Mouse (Mus musculus) heart, adult 11 months (tissue): ENCODE results near the gene Dusp11.
"Not testable (repeated sequence)": the region's sequence is repeated elsewhere in the genome, so short reads cannot be mapped to it uniquely, and the experiment has no call there.

ENCODE experiments used
- DNase-seq: peaks from one replicate; pipeline ENCODE4 v3.0.0; 2022

The Dusp11 gene

DNA sequence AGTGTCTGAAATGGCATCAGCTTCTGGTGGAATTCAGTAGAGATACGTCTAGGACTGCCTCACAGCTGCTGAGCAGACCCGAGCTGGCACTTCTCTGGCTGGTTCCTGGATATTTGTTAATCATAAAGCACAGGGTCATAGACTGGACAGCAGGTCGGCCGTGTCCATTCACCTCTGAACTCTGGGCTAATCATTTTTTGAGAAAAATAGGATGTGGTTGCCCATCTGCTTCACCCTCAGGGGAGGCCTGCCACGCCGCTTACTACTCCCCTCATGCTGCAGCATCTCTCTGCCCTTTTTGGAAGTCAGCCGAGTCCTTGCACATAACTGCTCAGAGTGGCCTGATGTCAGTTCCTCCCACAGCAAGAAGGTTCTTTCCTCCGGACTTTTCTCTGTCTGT, 27.4 kb downstream of the Dusp11 start:
- DNase-seq, result peak; percentile 68

DNA sequence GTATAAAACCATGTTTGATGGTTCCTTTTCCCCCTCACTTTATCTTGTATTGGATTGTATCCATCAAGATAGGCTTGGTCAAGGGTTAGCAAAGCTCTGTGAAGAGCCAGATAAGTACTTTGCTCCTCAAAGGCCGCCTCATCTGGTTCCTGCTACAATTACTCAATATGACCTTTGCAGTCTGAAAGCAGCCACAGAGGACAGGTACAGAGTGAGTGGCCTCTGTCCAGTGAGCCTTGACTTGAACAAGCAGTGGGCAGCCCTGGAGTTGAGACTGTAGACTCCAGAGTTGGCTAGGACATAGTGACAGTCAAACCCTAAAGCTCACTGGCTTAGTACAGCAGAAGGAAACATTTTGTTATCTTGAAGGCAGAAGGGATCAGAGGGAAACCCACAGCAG, 32.2 kb downstream of the Dusp11 start:
- DNase-seq, result peak; percentile 64

DNA sequence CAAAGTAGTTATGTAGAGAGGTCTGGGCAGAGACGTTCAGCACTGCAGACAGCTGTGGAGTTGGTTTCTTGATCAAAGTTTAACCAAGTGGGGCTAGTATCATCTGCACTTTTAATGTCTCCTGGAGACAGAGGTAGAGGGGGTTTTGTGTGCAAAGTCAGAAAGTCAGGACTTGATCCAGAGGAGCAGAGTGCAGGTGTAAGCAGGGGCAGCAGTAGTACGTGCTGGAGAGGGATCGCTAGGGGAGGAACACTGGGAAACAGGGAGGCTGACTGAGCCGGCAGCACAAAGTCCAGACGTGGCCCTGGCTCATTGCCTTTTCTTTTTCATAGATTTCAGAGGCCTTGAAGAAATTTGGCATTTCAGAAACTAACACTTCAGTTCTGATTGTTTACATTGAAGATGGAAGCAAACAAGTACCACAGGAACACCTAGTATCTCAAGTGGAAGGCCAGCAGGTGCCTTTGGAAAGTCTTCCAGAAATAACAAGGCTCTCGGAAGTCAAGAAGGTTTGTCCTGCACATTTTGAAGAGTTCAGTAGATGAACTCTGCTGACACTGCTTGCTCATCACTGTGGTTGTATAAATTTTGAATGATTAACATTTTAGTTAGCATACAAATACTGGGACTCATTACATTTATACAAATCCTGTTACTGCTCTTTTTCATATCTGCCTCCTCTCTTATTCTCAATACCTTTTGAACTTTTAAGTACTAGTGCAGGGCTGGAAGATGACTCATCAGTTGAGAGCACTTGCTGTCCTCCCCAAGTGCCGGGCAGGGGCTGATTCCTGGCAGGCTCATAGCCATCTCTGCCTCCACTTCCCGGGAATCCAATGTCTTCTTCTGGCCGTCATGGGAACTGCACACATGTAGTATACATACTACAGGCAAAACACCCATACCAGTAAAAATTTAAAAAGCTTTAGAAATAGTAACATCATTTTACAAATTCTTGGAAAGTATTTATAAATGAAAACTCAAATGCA, 33.7 kb downstream of the Dusp11 start:
- peak; percentile 59 for DNase-seq

DNA sequence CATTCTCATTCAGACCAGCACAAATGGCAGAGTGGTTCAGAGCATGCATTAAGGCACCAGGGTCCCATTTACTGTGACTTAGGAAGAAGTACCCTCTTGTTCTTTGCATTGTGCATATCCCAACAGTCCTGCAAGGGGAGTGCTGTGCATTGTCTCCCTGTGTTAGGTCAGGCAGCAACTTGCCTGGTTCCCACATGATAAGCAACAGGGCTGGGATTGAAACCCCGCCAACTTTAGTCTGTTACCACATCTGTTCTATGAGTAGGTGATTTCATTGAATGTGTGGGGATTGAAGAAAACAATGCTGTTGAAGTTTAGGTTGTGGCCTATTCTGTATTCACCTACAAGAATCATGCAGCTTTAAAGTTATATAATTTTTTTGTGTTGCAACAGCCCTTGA, 34.8 kb downstream of the Dusp11 start:
- peak; percentile 60 for DNase-seq

DNA sequence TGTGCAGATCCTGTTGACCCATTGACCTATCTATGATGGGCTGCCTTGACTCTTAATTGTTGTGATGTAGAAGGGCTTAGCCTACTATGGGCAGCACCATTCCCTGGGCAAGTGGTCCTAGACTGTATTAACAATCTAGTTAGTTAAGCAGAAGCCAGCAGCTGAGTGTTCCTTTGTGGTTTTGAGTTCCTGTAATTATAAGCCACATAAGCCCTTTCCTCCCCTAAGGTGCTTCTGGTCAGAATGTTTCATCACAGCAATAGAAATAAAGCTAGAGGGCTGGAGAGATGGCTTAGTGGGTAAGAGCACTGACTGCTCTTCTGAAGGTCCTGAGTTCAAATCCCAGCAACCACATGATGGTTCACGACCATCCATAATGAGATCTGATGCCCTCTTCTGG, 37.8 kb downstream of the Dusp11 start:
- DNase-seq, result no peak

DNA sequence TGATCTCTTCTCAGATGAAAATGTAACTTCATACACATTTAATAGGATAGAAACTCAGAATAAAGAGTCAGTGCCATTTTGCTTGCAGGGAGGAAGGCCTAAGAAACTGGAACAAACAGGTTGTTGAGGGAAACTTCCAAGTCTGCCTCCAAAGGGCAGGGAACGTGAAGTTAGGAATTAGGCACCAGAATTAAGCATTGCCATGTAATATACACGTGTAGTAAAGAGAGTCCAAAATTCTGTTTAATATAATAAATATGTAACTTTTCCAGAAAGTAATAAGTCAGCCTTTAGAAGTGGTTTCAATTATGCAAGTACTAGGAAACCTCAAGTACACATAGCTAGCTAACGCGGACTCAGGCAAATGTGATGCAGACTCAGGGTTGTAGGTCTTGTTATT, 42.1 kb downstream of the Dusp11 start:
- no peak for DNase-seq

DNA sequence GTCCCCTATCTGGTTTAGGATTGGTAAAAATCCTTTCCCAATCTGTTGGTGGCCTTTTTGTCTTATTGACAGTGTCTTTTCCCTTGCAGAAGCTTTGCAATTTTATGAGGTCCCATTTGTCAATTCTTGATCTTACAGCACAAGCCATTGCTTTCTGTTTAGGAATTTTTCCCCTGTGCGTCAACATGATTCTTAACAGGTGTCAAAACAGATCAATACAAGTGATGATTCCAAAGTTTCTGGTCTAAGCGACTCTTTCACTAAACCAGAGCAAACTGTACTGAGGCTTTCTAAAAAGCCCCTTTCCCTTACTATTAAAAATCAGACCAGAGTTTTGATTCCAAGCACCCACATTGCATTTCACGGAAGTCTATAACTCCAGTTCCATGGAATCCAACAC, 43.1 kb downstream of the Dusp11 start:
- not testable (repeated sequence) for DNase-seq

DNA sequence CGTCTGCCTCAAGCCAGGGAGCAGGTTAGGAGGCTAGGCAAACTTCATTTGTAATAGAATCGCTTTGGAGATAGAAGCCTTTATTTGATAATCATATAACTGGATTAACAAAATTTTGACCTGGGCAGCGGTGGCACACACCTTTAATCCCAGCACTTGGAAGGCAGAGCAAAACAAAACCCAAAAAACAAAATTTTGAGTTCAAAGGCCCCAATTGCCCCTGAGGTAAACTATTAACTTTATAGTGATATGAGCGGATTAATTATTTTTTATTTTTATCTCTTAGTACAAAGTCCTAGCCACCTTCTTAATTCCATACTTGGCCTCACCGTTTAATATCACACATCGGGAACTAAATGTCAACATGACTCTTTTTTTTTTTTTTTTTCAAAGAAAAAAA, 44.9 kb downstream of the Dusp11 start:
- no peak for DNase-seq

DNA sequence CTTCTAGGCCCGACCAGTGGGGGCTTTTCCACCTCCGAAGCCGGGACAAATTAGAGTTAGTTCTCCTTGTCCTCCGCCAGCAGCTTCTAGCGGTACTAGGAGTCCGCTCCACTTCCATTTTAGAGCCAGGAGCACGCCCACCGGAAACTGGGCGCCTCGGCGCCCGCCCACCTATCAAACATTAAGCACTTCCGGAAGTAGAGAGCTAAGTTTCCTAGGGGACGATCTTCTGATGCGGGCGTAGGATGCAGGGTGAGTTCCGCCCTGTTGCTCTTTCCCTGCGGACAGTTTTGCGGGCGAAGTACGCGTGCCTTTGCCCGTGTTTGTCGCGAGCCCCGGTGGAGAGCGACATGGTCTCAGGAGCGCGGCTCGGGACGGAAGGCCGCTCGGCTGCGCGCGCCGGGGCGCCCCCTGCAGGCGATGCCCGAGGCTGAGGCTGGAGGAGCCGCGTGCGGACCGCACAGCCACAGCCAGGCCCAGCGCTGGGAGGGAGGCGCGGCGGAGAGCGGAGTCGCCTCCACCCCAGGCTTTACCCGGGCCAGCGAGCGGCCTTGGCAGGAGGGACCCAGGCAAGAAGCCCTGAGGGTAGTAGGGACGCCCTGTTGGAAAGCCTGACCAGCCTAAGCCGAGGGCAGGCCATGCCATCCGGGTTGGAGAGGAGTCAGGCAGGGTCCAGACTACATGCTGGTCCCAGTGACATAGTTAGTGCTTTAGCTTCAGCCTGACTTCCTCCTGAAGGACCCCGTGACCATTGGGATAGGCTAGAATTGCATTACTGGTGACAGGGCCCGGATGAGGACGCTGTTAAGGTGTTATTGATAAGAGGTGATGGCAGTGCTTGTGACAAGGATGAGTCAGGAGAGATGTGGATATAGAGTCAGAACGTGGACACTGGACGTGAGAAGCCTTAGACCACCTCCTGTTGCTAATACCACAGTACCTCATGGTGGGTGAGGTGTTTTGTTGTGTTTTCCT, 45.6 kb downstream of the Dusp11 start, which contains the start of gene Nat8f1:
Gene Nat8f1, minus strand, starts transcription at position 149 of the 975 bp plus-strand sequence.
- DNase-seq, result peak; percentile 99

DNA sequence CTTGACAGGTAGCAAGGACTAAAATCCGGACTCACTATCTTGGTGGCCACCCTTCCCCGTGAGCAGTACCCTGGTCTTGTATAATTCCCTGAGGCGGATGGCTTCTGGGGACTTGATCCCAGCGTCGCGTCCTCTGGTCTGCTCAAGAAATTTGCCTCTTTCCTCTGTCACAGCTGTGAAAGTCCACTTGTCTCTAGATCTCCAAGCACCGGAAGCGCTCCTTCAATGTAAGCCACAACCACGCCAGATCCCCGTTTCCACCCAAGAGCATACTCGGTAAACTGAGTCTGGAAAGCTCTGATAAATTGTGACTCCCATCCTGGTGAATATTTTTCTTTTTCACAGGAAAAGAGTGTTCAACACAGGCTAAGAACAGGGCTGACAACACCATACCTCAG, 46.3 kb downstream of the Dusp11 start:
- no peak for DNase-seq

DNA sequence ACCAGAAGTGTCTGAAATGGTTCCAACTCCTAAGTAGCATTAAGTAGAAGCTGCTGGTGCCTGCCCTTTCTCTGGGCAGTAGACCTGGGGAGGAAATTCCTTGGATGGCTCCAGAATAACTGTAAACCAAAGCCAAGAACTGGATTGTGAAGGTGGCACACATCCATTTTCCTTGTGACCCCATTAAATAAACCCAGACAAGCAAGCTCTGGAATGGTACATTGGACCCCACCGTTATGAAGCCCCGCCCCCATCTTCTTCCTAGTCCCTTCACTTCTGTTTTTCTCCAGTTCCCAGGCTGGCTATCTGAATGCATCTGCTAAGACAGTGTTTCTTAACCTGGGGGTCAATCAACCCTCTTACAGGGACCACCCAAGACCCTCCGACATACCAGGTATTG, 49.9 kb downstream of the Dusp11 start, which contains the start of gene Tprkb:
Gene Tprkb, plus strand, starts transcription at position 279 of the 400 bp plus-strand sequence.
- DNase-seq, result no peak

DNA sequence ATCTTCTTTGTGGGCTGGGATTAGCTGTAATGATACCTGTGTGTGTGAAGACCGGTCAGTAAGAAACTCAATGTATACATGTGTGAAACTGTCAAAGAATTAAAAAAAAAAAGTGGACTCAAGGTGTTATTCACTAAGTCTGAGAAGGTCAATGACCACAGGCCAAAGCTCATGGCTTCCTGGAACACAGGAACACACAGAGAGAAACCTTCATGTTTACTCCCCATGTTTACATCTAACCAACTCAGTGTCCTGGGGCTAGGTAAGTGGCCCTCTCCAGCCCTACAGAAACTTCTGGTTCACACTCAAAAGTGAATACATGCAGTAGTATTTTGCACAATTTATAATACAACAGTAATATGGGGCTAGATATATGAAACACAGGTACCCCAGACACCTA, 51.8 kb downstream of the Dusp11 start:
- no peak for DNase-seq

DNA sequence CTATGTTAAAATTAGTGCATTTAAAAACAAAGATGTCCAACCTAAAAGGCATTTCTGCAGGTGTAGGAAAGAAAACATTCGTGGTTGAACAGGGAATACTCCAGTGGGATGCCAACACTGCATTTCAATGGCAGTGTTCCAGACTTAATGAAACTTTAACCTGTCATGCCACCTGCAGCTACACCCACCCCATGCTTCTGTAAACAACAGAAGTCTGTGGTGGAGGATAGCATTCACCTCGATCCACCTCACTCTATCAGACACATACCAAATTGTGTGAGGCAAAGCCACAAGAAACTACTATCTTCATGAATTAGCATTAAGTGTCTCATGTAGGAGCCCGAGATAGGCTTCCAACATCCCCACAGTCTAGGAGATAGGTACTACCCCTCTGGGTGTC, 53.1 kb downstream of the Dusp11 start:
- DNase-seq, result no peak

DNA sequence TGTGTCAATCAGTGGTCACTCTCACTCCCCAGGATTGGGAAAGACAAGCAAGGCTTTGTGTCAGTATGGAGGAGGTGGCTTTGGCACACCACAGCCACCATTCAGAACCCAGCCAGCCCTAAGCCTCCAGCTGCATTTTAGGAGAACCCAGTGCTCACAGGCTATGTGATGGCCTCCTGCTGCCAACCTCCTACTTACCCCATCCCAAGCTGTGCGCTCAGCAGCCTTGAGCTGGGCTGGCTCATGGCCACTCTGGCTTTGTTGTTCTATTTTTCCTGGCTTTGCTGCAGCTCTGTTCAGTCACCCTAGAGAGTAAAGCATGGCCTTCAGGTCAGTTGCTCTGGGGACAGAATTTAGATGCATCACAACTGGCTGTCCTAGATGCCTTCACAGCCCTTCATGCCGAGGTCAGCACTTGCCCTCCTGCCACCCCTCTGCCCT, 54.5 kb downstream of the Dusp11 start:
- peak; percentile 97 for DNase-seq

DNA sequence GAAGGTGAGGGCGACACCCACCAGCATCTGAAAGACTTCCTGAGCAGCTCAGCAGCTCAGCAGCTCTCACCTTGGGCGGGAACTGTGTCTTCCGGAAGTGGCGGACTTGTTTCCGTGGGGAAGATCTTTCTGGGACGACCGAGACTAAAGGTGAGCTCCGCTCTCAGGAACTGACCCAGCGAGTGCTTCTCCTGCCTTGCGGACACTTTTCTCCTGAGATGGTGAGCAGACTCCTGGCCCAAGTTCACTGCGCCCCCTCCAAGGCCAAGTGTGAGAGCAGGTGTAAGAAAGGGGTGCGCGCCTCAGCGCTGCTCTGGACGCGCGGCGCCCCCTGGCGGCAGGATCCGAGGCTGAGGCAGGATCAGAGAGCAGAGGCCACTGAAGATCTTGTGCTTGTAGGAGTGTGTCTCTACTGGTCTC, 56.8 kb downstream of the Dusp11 start, which contains the start of gene Nat8f4:
Gene Nat8f4, minus strand, starts transcription at position 243 of the 420 bp plus-strand sequence.
- peak; percentile 92 for DNase-seq

DNA sequence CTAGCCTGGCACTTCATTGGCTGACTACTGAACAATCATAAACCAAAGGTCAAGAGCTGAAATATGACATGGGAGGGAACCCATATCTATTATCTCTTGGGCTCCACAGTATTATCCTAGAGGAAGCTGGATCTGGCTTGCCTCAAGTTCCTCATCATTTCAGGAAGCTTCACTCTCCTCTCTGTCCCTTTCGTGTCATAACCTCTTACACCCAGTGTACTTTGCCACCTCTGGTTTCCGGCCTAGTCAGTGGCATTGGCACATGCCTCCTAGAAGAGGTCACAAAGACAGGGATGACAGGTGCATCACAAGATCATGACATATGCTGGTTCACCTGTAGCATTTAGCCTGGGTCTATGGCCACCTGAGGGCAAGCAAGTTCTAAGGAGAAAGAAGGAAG, 59.2 kb downstream of the Dusp11 start:
- DNase-seq, result peak; percentile 74

DNA sequence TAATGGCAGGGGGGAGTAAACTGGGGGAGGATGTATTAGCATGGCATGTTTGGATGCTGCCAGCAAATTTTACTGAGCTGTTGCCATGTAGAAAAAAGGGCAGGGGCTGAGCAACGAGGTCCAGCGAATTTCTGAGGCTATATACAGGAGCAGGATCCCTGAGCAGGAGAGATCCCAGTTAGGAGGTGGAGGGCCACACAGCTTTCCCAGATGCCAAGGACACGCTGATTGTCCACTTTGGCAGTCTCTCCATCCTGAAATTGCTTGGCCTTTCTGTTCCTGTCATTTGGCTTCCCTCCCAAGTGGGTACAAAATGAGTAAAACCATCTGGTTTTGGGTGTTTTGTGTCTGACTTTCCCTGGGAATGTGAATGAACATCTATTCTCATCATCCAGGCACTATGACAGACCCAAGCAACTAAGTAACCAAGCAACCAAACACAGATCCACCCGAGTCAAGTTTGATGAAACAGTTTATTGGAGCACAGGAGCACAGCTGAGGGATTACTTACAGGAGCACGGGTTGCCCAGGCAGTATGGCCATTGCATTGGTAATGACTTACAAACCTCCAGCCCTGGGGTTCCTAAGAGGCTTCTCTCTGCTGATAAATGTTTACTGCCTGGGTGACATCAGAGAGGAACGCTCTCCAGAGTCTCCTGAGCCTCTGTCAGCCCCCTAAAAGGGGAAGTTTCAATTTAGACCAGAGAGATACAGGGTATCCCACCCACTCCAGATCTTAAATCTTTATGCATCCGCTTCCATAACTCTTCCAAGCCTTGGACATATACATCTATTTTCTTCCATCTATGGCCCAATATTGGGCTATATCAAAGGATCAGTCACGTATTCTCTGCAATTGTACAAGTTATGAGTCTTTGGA, 62.6 kb downstream of the Dusp11 start:
- DNase-seq, result peak; percentile 70

DNA sequence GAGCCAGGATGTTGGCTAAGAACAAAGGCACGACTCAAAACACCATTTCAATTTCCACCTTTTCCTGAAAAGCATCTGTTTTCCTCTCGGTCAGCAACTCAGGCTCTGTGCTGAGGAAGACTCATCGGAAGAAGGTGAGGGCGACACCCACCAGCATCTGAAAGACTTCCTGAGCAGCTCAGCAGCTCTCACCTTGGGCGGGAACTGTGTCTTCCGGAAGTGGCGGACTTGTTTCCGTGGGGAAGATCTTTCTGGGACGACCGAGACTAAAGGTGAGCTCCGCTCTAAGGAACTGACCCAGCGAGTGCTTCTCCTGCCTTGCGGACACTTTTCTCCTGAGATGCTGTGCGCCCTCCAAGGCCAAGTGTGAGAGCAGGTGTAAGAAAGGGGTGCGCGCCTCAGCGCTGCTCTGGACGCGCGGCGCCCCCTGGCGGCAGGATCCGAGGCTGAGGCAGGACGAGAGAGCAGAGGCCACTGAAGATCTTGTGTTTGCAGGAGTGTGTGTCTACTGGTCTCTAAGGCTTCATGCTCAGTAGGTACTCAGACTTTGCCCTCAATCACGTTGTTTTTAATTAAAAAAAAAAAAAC, 66.3 kb downstream of the Dusp11 start:
- peak; percentile 80 for DNase-seq
